Mouse (Mus musculus) induced T-regulatory cell, adult 2 months (primary cell): ENCODE data around the gene Gng10.

Experiments
- DNase-seq: peaks from one replicate; pipeline ENCODE4 v3.0.0-alpha.2; 2012; ENCODE audit warnings: low read depth

Gene Gng10

DNA sequence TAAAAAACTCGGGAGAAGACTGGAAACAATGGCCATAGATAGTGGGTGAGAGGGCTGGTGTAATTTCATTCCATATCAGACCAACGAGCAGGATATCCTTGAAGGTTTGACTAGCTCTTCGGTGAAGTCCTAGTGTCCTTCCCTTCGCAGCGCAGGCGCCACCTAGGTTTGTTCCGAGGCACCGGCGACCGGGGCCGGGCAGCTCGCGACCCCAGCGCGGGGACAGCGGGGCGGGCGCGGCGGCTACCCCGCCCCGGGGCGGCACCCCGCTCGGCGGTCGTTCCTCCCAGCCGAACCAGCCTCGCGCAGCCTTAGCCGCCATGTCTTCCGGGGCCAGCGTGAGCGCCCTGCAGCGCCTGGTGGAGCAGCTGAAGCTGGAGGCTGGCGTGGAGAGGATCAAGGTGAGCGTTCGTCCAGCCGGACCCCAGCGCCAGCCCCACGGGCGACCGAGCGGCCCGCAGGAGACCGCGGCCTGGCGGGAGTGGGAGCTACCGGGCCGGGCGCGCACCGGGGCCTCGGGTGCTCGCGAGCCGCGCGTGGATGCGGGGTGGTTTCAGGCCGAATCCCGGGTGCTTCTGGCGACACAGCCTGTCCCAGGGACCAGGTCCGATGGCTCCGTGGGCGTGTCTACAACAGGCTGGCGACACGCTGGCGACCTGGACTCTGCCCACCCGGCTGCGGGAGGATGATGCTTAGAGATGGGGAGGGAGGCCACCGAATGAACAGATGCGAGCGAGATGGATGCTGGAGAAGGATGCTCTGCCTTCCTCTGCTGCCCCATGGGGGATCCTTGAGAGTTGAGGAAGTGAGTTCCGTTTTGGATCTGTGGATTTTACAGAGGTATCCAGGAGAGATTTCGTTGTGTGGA, at the start of gene Gng10:
Gene Gng10 (plus strand): TSS at position 171 of the 868 bp plus-strand sequence.
- DNase-seq, result peak; percentile 77

DNA sequence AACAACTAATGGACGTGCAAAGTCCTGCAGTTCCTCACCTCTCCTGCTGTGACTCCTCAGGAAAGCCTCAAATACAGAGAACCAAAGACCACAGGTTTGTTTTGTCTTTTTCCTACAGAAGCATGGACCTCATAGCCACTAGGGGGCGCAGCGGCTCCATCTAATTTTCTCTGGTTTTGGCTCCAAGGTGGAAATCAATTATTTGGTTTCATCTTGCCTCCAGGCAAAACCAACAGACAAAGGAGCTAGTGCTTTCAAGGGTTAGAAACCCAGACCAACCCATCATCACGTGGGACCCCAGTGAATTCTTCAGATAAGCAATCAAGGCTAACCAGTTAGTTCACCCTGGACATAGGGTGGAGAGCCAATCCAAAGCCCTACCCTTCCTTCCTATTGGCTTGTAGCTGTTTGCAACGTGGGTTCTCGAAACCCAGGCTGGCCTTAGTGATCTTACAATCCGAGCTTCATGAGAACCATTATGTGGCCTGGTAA, 49.7 kb upstream of the Gng10 start:
- DNase-seq, result peak; percentile 89

DNA sequence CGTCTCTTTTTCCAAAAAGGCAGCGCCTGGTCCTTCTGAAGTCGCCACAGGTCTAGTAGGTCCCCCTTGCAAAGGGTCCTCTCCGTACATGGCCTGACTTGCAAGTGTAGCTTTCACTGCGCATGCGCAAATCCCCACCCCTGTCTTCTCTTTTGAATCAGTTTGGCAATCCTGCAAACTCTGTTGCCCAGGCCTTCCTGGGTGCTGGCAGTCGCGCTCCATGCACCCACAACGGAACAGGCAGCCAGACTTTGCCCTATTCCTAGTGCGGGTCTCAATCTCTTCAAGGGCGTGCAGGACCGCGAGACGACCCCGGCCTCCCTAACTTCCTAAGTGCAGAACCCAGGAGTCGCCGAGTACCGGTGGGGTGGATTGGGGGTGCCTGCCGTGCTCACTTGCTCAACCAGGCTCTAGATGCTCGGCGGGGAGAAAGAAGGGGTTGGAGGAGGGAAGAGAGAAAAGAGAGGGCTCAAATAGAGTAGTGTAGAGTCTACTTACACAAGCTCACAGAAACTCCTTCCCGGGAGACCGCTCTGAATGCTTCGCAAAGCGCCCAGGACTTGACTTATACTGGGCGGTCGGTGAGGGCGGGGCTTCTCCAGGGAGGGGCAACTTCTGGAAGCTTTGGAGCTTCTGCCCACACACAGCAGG, 48.2 kb upstream of the Gng10 start, which contains the start of gene Ptgr1:
Gene Ptgr1 (minus strand): TSS at position 580 of the 651 bp plus-strand sequence.
- DNase-seq, result peak; percentile 87

DNA sequence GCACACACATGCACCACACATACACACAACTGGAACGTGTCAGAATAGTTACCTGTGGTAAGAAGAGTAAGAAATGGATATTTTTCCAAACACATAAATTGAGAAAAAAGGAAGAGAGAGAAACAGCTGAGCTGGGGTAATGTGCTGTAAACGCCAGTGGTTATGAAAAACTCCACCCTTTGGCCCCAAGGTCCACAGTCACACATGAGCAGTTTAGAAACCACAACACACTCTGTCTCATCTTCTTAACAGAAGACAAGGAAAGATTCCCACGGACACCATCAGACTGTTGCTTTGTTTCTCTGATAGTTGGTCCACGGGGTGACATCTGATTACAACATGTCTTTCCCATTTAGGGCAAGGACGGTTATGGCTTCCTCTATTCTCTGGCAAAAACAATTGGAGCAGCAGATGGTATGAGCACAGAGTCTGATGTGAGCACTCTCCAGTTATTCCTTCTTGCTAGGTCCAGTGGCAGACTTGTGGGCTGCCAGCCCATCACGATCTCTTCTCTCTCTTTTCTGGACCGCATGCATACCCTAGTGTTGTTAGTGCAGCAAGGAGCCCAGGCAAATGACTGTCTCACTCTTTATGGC, 45.5 kb upstream of the Gng10 start:
- DNase-seq, result no peak

DNA sequence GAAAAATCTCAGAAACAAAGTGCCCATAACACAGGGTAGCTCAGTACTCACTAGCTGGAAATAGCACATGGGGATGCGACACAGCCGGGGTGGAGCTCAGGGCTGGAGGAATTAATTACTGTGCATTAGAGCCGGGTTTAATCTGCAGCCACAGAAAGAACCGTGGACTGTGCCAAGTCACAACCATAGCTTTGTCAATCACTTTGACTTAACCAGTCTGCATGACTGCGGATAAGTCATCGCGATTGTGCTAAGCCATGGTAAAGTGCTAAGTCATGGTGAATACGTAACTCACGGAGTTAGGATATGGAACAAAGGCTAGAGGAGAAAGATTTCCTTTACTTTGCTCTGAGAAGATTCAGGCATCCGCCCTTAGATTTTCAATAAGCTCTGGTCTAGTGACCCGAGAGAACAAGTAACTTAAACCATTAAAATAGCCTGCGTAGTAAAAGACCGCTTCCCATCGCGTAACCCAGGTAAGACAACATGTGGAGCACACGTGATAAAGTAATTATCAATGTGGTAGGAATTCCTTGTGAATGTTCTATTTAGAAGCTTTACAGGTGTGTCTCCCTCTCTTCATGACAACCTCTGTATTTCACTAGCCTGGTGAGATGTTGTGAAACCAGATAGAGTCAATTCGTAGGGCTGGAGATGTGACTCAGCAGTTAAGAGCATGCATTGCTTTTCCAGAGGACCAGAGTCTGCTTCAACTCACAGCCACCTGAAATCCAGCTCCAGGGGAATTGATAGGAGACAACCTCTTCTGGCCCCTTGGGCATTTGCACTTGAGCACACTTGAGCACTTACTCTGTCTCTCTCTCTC, 44.1 kb upstream of the Gng10 start:
- DNase-seq, result no peak

DNA sequence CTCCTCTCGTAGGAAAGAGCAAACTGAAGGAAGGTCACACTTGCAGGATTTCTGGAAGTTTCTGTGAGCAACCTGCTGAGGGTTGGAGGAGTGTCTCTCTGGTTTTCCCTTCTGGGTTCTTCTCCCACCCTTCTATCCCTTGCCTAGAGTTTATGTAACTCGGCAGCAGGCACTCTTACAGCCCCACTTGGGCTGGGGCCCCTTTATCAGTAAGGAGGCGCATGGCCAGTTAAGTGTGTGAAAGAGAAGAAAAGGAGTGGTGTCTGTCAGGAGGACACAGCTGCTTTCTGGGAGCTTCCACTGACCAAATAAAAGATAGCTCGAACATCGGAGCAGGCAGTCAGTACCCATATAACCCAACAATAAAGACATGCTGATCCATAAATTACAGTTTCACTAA, 42.7 kb upstream of the Gng10 start:
- no peak for DNase-seq

DNA sequence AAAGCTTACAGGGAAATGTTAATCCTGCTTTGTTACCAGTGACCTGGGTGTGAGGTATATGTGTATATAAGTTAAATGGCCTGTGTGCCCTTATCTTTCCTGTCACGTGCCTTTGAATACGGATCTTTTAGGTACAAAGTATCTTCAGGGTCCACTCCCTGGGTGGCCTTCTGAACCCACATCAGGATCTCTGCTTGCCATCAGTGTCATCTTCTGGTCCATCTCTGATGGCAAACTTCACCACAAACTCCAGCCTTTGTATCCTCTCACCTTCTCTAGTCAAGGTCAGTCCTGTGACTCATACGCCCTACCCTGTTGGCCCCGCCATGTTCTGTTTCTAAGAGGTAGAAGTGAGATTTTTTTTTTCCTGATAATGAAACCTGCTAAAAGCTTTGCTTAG, 40.1 kb upstream of the Gng10 start, which contains the start of gene Dnajc25:
Gene Dnajc25 (plus strand): TSS at position 301 of the 400 bp plus-strand sequence.
- DNase-seq, result no peak

DNA sequence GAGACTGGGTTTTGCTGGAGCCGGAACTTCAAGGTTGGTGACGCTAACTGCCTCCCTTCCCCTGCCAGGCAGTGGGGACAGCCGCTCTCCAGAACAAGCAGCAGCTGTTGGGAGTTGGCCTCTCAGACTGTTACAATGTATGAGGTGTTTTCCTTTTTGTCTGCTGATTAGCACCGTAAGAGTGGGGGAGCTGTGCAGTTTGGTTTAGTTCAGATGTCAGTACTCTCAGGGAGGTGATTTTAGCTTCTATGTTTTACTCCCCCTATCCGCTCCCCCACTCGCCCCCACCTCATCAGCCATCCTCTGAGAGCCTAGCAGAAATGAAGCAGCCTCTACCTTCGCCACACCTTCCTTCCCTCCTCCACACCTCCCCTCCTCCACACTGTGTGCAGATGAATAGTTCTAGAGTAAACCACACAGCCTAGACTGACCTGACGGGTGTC, 39.6 kb upstream of the Gng10 start:
- DNase-seq, result no peak

DNA sequence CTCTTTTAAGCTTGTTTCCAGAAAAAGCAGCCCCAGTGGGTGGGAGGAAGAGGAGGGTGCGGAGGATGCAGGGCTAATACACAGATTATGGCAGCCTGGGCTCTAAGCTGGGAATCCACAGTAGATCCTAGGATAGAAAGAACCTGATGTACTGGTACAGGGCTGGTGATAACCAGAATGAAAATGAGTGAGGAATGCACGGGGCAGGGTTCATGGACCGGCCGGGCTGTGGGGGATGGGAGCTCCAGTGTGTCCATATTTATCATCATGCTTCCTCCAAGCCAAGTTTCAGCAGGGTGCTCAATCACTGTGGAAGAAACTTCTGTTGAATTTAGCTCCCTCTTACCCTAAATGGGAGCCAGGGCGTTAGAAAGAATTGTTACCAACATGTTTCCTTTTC, 37.8 kb upstream of the Gng10 start:
- DNase-seq, result no peak

DNA sequence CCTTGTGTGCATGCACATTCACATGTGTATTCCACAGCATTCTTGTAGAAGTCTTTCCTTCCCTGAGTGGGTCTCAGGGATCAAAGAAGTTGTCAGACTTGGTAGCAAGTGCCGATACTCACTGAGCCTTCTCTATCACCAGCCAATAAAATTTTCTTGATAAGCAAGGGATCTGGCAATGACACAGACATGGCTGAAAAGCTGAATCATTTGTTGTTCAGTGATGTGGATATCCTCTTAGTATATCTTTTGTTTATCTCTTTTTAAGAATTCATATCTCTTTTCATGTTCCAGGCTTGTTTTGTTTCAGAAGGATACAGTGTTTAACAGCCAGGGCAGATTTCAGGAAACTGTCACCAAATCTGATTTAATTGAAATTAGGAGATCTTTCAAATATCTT, 36.2 kb upstream of the Gng10 start:
- DNase-seq, result no peak

DNA sequence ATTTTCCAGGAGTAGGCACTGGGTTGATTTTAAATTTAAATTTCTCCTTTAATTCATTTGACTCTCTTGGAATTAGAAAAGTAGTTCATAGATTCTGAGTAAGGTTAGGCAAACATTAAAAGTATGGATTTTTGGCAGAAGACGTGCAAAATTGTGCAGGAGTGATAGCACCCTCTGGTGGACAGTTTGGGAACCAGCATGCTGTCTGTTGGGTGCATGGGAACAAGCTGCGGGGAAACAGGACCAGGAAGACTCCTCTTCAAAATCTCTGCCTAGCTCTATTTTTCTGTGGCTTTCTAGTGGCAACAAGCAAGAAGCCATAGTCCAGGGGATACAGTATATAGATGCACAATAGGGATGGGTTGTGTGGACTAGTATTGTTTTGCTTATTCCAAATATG, 35.2 kb upstream of the Gng10 start:
- peak; percentile 86 for DNase-seq

DNA sequence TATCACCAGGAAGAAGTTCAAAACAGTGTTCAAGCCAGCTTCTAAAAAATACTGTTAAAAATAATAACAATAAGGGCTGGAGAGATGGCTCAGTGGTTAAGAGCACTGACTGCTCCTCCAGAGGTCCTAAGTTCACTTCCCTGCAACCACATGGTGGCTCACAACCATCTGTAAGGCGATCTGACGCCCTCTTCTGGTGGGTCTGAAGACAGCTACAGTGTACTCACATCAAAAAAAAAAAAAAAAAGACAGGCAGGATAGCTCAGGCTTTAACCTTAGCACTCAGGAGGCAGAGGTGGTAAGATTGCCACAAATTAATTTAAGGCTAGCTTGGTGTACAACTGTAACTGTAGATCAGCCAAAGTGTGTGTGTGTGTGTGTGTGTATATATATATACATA, 34.3 kb upstream of the Gng10 start:
- peak; percentile 85 for DNase-seq

DNA sequence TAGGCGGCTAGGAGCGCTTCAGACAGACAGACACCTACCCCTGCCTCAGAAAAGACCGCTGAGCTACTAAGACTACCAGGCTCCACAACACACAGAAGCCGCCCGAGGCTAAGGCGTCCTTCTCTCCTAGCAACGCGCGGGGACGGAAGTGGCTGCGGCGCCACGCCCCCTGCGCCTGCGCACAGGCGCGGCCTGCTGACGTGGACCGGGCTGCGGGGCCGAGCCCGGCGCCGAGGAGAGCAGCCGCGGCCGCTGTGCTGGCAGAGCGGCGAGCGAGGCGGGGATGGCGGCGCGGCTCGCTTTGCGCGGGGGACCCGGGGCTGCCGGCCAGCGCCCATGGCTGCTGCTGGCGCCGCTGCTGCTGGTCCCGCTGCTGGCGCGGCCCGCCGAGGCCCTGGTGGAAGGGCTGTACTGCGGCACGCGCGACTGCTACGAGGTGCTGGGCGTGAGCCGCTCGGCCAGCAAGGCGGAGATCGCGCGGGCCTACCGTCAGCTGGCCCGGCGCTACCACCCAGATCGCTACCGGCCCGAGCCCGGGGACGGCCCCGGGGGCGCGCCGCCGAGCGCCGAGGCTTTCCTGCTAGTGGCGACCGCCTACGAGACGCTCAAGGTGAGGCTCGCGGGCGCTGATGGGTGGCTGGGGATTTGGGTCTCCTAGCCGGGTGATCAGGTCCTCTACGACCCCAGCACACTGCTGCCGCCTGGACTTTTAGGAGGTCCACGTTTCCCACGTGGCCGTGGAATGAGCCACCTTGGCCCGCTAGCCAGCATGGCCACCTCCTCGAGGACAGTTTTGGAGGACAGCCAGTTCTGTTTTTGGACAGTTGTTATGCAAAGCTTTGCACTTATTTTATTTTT, 31.7 kb upstream of the Gng10 start, which contains the start of gene Gm20503:
Gene Gm20503 (plus strand): TSS at position 263 of the 858 bp plus-strand sequence.
- DNase-seq, result peak; percentile 94

DNA sequence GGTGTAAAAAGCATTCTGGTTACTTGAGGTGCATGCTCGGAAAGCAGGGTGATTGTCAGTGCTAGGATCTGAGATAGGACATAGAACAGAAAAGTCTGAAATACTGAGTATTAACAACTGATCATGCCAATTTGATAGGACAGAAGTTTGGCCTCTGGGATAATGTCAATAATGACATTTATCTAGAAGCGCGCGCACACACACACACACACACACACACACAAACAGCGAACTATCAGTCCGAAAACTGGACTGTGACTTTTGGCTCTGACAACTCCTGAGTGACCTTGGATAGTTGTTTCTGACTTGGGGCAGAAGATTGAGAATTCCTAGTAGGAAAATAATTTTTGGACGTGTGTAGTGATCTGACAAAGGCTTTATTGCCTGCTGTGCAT, 31.1 kb upstream of the Gng10 start:
- no peak for DNase-seq

DNA sequence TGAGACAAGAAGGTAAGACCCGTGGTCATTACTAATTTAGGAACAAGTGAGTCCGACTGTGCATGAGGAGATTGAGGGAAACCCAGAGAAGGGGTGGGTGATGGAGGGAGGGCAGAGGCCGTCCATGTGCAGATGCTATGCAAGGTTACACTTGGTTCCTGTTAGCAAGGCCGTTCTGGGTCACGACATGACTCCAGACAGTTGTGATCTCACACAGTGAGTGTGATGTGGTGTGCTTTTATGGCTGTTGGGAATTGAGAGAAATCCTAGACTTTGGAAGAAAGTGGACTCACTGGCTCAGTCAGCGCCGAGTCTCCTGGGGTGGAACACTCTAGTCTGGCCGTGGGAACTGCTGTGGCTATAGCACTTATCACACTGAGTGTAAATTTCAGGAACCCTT, 28.7 kb upstream of the Gng10 start:
- DNase-seq, result no peak

DNA sequence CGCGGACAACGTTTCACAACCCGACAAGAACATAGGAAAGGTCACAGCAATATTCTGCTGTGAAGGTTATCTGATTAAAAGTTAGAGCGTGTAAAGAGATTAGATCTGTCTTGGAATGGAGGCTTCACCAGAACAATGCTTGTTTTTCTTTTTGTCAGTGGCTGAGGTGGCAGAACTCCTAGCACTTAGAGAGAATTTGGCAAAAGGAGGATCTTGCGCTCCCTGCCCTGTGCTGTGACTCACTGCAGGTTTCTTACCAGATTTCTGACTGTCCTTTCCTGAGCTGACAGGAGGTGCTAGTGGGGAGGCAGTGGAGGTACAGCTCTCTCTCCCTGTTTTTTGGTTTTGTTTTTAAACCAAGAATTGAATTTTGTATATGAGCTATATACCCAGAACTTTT, 27.9 kb upstream of the Gng10 start:
- no peak for DNase-seq

DNA sequence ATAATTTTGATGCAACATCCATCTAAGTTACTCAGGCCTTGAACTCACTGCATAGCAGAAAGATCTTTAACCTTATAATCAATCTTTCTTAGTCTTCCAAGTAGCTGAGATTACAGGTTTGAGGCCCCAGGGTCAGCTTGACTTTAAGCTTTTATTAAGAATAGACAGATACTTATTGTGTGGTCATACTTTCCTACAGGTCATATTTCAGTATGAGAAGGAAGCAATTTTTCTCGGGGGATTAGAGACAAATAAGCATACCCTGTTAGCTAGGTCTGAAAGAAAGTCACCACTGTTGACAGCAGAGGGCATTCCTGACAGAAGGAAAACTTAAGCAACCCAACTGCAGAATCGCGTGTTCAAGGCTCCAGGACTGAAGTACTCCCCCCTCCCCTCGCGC, 26.9 kb upstream of the Gng10 start:
- no peak for DNase-seq

DNA sequence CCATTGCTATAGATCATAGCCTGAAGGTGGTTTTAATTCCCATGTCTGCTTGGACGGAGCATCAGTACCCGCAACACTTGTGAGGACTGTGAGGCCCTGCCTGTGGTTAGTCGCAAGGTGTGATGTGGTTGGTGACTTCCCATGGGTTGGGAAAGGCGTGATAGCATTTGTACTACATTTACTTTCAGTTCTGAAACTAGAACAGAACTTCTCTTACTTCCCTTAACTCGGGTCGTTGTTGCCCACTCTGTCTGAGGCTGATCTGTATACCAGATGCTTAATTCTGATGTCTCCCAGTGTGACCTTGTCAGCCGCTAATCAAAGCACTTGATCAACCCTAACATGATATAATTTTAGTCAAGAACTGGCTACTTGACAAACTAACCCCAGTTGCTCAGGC, 25.7 kb upstream of the Gng10 start:
- DNase-seq, result peak; percentile 65

DNA sequence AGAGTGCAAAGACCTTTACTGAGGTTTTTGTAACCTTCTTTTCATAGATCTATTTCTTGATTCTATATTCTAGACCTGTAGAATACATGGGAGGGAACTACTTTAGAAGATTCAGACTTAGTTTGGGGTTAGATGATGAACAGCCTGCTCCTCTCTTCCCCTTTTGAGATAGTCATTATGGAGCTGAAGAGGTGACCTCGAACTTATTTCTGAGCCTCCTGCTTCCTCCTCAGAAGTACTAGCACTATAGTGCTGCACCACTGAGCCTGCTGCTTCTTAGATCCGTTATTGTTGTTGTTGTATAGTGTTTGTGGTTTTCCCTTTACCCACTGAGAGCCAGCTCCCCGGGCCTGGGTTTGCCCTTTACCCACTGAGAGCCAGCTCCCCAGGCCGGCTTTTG, 25.2 kb upstream of the Gng10 start:
- DNase-seq, result no peak

DNA sequence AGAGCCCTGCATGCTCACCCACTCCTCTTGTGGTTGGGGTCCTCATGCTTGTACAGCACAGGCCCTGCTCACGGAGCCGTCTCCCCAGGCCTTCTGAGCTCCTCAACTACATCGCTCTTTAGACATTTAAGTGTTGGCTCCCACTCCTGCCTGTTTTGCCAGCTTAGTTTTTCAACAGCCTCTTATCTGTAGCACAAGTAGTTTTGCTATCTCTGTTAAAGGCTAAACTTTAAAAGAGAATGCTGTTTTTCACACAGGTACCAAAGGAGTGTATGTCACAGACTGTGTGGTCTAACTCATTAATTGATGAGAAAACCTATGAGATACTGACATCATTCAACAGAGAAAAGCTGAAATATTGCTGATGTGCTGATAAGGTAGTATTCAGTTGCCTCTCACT, 23.4 kb upstream of the Gng10 start:
- no peak for DNase-seq

DNA sequence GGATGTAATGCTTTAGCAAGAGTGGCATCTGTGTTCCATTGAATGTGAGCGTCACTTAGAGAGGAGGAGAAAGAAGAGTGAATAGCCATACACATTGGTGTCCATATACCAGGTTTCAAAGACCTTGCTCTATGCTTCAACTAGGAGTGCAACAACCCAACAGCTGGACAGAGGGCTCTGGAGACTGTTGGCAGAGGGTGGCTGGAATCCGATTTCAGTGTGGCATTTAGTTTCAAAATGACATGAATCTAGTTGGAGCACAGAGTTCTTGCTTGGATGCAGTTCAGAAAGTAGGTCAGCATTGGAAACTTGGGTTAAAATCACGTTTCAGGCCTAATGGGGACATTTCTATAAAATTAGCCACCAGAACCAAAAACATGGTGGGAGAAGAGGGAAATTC, 19.7 kb upstream of the Gng10 start:
- no peak for DNase-seq
